Mouse (Mus musculus) heart, adult 2 months (tissue): ENCODE data around the gene Cd80.

ENCODE experiments used
- CTCF ChIP-seq: fragments of 200-600 bp; IDR thresholded peaks from 2 replicates; pipeline ENCODE4 v1.8.1; 2022; ENCODE audit warnings: antibody characterized with exemption, mild to moderate bottlenecking, moderate library complexity
- EP300 ChIP-seq: fragments of 200-500 bp; IDR thresholded peaks from 2 replicates; pipeline ENCODE4 v1.6.1; 2011; ENCODE audit warnings: low read depth, low read length, control low read depth; ENCODE audit not compliant: insufficient read depth
- POLR2A ChIP-seq: fragments of 200-500 bp; IDR thresholded peaks from 2 replicates; pipeline ENCODE4 v1.6.1; 2011; ENCODE audit warnings: mild to moderate bottlenecking, low read depth, low read length, control low read depth; ENCODE audit not compliant: insufficient read depth

GRCm38 (mm10) chr16:38472507-38472873, 17.1 kb downstream of the Cd80 start:
- no peak for TF ChIP-seq CTCF
- no peak for TF ChIP-seq EP300
- no peak for TF ChIP-seq POLR2A
